Mouse (Mus musculus) brown adipose tissue, adult 24 weeks (tissue): Measurements from ENCODE around the gene Wdr74. TPM values are rescaled to one million over a fixed set of nuclear protein-coding genes. Genes with fewer than 3 reads are reported as not detected.

Experiments
- H3K27ac ChIP-seq: fragments of 200-500 bp; replicated peaks from 2 replicates; pipeline ENCODE4 v1.5.1; 2012; ENCODE audit warnings: low read depth, mild to moderate bottlenecking, low read length
- H3K4me1 ChIP-seq: fragments of 200-500 bp; 2 replicates; pipeline ENCODE4 v1.6.1; 2012; ENCODE audit warnings: low read length, mixed read lengths; ENCODE audit not compliant: control insufficient read depth, insufficient read depth, insufficient read length
- H3K4me3 ChIP-seq: fragments of 200-500 bp; 2 replicates; pipeline ENCODE4 v1.5.1; 2012; ENCODE audit warnings: low read depth, mild to moderate bottlenecking, low read length, moderate library complexity; ENCODE audit not compliant: insufficient read depth
- polyA plus RNA-seq: library from polyadenylated mRNA; stranded (reverse); fragments of >200 nt; gene quantifications from 2 replicates; pipeline ENCODE4 v1.2.4, GENCODE M21; 2012; ENCODE audit not compliant: missing spikeins, insufficient read depth, insufficient read length

The Wdr74 gene
- polyA plus RNA-seq, 1 experiment = 28.2 TPM

DNA sequence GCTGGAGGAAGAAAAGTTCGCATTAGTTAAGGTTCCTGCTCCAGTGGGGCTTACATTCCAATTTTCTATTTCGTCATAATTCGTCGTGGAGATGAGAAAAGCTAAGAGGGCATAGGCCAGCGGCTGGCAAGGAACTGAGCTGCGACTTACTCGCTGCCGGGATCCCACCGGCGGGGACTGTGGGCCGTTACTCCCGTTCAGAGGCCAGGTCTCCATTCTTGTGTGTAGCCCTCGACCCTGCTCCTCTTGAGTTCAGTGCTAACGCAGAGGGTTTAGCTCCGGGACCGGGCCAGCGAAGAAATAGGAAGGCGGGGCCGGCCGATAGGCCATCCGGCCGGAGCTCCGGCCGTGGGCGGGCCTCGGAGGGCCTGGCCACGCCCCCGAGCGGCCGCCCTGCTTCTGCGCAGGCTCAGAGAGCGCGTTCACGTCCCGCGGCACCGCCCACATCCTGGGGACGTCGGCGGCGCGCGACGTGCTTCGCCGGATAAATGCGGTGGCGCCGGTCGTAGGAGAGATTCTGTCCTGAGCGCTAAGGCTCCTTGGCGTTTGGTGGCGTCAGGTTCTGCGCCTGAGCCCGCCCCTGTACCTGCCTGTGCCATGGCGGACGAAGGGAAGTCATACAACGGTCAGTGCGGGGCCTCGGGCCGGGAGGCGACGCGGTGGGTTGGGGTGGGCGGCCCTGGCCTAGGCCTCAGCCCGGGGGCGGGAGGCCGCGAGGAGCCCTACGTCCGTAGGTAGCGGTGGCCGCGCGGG is 21.2 kb downstream of the Wdr74 start, which contains the start of gene Nxf1:
Nxf1 (plus strand) TSS at position 439 of the 753 bp plus-strand sequence.
- Histone ChIP-seq H3K4me3 (peak within 1 kb of the TSS; percentile 99), H3K27ac (peak within 1 kb of the TSS; percentile 98)

DNA sequence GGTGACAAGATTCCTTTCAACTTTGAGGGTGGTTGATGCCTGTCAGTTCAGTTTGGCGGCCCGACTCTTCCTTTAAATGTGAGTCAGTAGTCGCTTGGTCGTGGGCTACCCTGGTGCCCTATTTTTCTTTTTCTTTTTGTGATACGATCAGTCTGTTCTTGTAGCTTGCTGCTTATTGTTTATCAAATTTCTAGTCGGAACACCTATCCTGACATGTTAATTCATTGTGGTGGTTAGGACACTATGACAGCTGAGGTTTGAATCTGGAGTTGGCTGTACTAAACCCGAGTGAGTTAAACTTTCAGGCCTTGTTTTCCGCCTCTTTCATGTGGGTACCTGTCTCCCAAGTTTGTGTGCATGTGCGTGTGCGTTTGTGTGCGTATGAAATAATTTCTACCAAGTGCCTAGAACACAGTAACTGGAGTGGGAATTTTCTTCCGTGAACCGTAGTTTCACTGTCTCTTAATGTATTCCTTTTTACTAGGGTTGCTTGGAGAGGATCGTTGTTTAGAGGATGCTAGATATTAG is 21.9 kb downstream of the Wdr74 start:
- Histone ChIP-seq H3K27ac (peak overlapping the region; percentile 77; the same call in 1 of the 2 replicates), H3K4me1 (peaks cover 14% of the 10 kb centered on the region), H3K4me3 (peak overlapping the region; percentile 98)

More for the DNA sequence above, 21.2 kb downstream of the Wdr74 start, which contains the start of gene Nxf1:
- H3K4me1 ChIP-seq = peaks cover 14% of the 10 kb centered on the region

DNA sequence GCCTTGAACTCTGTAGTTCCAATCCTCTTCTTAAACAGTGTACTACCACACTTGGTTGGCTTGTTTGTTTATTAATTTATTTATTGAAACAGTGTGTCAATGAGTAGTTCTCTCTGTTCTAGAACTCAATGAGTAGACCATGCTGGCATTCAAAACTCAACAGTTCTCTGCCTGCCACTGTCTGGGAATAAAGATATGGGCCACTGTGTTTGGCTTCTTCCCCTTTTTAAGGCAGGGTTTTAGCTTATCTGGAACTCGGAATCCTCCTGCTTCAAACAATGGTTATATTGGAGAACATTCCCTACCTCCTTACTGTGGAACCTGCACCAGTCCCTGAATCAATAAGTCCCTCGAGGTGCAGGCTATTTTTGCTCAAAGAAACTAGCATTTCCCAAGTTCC is 23.3 kb downstream of the Wdr74 start:
- Histone ChIP-seq H3K27ac (no peak overlapping the region), H3K4me1 (peaks cover 14% of the 10 kb centered on the region), H3K4me3 (no peak overlapping the region)

DNA sequence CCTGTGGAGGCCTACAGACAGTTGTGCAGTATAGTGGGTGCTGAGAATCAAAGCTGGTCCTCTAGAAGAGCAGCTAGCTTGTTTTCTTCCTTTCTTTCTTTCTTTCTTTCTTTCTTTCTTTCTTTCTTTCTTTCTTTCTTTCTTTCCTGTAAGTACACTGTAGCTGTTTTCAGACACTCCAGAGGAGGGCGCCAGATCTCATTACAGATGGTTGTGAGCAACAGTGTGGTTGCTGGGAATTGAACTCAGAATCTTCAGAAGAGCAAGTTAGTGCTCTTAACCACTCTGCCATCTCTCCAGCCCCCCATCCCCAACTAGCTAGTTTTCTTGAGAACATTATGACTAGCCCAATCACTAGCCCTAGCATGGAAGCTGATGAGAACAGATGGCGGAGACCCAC is 25.1 kb downstream of the Wdr74 start:
- Histone ChIP-seq H3K27ac (no peak overlapping the region), H3K4me3 (no peak overlapping the region), H3K4me1 (peaks cover 9% of the 10 kb centered on the region)

DNA sequence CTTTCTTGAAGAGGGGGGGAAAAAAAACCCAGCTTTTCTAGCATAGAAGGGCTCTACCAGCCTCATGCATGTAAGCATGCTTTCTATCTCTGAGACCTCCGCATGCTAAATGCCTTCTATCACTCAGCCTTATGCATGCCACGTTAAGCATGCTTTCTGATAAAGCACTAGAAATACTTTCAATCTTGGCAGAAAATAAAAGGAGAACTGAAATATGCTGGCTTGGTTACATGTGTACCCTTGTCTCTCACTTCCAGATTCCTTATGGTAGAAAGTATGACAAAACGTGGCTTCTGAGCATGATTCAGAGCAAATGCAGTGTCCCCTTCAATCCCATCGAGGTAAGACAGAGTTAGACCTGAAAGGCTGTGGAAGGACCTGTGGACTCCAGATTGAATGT is 27.6 kb downstream of the Wdr74 start:
- no peak overlapping the region for H3K4me3 ChIP-seq
- no peak overlapping the region for H3K27ac ChIP-seq

DNA sequence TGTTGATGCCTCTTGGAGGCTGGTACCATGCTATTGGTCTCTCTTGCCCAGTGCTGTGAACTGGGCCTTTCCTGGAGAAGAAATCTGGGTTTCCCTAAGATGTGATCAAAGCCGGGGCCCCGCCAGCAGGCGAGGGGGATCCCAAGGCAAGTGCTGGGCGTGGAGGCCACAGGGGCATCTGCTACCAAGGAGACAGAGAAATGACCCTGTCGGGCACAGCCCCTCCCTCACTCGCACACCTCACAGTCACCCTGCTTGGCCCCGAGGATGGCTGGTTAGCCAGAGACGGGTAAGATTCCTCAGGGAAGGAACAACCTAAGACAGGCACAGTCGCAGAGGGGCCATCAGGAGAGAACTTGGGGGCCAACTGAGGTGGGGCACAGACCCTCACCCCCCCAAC is 29.9 kb downstream of the Wdr74 start:
- Histone ChIP-seq H3K4me3 (no peak overlapping the region), H3K4me1 (peaks cover 4% of the 10 kb centered on the region; the same call in 1 of the 2 replicates), H3K27ac (no peak overlapping the region)

More for the DNA sequence above, 27.6 kb downstream of the Wdr74 start:
- peaks cover 4% of the 10 kb centered on the region; the same call in 1 of the 2 replicates for H3K4me1 ChIP-seq

DNA sequence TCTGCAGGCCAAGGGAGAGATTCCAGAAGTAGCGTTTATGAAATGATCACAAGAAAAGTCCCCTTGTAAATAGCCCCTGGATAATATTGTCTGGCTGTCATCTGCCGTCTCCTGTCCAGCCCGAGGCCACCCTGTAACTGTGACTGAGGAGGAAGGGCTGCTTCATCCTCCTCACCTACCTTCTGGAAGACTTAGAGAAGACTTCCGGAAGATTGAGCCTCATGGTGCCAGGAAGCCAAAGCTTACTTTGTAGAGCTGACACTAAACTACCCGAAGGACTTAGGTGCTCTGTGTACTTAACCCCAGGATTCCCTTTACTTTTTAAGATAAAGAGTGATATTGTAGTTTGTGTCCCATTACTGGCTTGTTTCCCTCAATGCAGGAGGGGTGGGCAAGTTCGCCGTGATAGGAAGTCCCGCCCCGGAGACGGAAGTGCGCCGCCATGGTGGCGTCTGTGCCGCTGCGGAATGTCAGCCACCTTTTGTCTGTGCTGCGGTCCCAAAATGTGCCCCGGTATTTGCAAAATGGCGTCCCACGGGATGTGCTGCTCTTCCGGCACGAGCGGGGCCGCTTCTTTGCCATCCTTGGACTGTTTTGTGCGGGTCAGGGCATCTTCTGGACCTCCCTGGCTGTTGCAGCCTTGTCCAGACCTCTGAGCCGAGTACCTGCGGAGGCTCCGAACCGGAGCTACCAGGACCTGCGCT is 35.1 kb downstream of the Wdr74 start, which contains the start of gene Tmem223:
Tmem223 (plus strand) TSS at position 430 of the 704 bp plus-strand sequence.
- H3K4me1 ChIP-seq = peaks cover 14% of the 10 kb centered on the region
- H3K27ac ChIP-seq = peak within 1 kb of the TSS; percentile 70
- peak within 1 kb of the TSS; percentile 87 for H3K4me3 ChIP-seq

DNA sequence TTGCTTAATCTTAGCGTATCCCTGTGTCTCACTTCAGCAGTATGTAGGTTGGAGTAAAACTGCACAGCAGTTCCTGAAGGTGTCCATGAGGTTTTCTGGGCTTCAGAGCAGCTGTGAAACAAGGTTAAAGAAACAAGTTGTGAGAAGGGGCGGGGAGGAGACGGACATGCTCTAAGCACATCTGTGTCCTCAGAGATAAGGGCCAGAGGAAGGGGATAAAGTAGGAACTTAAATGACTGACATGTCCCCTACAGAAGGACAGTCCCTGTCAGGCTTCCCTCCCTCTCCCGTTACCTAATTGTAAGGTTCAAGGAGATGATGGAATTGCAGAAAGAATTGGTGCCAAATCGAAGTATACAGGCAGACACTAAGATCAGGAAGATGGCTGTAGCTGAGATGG is 37.4 kb downstream of the Wdr74 start:
- H3K4me3 ChIP-seq = peak overlapping the region; percentile 40
- H3K4me1 ChIP-seq = peaks cover 14% of the 10 kb centered on the region
- H3K27ac ChIP-seq = no peak overlapping the region; the same call in 1 of the 2 replicates

DNA sequence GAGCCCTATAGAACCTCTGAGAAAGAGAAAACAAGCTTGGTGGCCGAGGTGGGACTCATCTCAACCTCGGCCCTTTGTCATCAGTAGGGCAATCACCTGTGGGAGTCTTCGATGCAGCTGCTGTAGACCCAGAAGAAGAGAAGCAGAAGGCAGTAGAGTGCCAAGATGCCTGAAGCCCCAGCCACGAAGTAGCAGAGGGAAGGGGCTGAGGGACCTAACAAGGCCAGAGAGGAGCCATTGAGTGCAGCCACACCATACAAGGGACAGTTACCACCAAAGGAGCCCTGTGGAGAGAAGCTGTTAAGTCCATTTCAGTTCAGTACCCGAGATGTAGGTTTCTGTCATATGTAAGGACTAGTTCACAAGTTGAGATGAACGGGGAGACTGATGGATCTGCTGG is 37.8 kb downstream of the Wdr74 start:
- Histone ChIP-seq H3K27ac (peak overlapping the region; percentile 7; the same call in 1 of the 2 replicates), H3K4me1 (peaks cover 14% of the 10 kb centered on the region), H3K4me3 (peak overlapping the region; percentile 40)

DNA sequence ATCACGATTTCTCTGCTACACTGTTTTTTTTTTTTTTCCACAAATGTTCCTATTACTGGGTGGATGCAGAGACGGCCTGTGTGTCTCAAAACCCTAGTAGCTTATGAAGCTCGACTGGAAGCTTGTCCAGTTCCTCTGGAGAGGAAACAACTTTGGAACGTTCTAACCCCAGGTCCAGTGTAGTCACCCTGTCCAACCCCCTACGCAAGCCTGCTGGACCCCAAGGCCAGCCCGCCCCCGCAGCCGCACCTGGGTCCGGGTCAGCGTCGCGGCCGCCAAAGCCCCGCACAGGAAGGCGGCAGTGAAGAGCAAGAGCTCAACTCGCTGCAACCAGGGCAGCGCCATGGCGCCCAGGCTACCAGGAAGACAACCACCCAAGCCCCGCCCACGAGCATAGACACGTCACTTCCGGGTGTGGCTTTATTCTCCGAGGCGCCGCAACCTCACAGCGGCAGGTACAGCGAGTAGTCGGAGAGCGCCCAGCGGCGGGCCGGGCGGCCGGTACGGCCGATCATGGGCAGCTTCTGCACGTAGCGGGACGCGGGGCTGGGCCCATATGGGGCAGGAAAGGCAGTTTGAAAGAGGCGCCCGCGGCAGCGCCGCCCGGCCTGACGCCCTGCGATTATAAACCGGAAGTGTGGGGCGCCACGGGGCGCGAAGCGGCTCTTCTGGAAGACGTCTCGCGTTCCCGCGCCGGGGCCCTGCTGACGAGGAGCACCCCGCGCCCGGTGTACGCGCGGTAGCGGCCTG is 38.6 kb downstream of the Wdr74 start, which contains the start of gene Tmem179b:
Tmem179b (minus strand) TSS at position 382 of the 750 bp plus-strand sequence.
- Histone ChIP-seq H3K4me3 (peak within 1 kb of the TSS; percentile 90), H3K27ac (peak within 1 kb of the TSS; percentile 87), H3K4me1 (peaks cover 14% of the 10 kb centered on the region)

DNA sequence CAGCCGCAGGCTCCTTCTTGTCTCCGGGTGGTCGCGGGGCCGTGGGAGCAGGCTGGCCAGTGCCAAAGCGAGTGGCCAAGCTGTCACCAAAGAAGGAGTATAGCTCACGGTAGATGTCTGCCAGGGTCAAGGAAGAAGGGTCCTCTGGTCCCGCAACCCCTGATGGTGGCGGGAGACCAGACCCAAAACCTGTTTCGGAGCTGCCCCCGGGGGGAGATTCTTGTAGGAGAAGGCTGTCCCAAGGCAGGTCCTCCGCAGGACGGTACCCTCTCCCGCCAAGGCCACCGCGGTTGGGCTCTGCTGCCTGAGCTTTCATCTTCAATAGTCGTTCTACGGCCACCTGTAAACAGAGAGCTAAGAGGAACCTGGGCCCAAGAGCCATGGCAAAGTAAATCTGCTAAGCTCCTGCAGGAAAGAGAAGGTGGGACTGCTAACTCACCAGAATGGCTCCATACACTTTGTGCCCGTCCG is 39.4 kb downstream of the Wdr74 start:
- H3K27ac ChIP-seq = peak overlapping the region; percentile 77
- peak overlapping the region; percentile 90 for H3K4me3 ChIP-seq
- peaks cover 14% of the 10 kb centered on the region for H3K4me1 ChIP-seq

DNA sequence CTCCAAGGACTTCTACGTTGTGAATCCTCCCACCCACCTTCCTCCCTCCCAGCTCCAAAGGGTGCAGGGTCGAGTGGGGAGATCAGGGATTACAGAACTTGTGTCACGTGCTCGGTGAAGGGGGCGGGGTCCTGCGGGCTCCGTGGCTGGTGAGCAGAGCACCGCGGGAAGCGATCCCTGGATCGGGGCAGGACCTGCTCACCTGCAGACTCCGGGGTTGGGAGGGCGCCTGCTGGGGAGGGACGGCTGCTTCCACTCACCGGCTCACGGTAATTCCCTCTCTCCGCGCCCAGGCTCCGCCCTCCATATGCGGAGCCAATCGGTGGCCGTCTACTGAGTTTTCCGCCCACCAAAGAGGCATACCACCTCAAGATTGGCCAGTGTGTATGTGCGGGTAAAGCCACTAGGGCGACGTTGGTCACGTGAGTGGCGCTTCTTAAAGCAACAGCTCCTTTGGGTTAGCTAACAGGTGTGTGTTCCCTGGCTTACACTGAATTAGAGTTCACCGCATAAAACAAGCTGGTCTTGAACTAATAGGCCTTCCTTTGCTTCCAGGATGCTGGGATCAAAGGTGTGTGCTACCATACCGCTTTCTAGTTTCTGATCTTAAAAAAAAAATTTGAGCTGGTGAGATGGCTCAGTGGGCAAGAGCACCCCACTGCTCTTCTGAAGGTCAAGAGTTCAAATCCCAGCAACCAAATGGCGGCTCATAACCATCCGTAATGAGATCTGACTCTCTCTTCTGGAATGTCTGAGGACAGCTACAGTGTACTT is 50.6 kb downstream of the Wdr74 start, which contains the start of gene Taf6l:
Taf6l (minus strand) TSS at position 410 of the 774 bp plus-strand sequence.
- H3K27ac ChIP-seq = no peak within 1 kb of the TSS
- peak within 1 kb of the TSS; percentile 74 for H3K4me3 ChIP-seq
- H3K4me1 ChIP-seq = peaks cover 7% of the 10 kb centered on the region; the same call in 1 of the 2 replicates

DNA sequence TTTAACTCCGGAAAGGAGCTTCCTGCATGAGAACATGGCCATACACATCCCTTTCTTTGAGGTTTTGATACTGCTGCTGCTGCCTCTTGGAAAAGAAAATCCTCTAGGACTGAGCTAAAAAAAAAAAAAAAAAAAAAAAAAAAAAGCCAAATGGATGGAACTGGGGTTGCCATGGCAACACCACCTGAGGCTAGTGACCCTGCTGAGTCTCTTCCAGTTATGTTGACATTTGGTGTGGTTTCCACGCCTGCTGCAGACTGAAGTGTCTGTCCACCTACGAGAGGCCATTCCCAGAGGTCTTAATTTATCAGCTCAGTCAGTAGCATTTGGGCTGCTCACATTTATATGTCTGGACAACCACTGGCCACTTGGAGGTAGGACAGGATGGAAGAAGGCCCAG is 52.9 kb downstream of the Wdr74 start:
- peaks cover 7% of the 10 kb centered on the region; the same call in 1 of the 2 replicates for H3K4me1 ChIP-seq
- no peak overlapping the region for H3K4me3 ChIP-seq
- no peak overlapping the region for H3K27ac ChIP-seq

DNA sequence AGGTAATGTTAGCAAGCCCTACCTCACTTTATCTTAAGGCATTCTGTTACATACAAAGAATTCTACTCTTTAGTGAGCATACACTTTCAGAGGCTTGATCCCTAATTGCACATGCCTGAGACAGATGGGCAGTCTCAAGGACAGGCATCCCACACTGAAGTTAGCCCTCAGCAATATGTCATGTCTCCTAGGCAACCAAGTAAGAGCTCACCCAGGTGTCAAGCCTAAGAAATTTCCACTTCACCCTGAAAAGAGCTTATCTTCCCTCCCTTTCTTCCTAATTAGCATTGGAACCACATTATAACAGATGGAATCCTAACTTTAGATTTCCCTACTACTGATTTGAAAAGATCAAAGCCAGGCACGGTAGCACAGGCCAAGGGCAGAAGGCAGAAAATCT is 53.5 kb downstream of the Wdr74 start:
- no peak overlapping the region for H3K27ac ChIP-seq
- peaks cover 7% of the 10 kb centered on the region; the same call in 1 of the 2 replicates for H3K4me1 ChIP-seq
- no peak overlapping the region for H3K4me3 ChIP-seq
